Mouse (Mus musculus): ENCODE measurements around the gene March8.

GRCm38 (mm10) chr6:116381605-116382004, 43.8 kb downstream of the March8 start:
- TF ChIP-seq CTCF (IDR thresholded peaks at IDR 0.05; ENCODE audit: control insufficient read depth, insufficient read depth, insufficient read length) (no peak), MYOD1 (IDR thresholded peaks at IDR 0.05; ENCODE audit: control insufficient read depth, insufficient read length, low read depth) (no peak), MYOG (IDR thresholded peaks at IDR 0.05; ENCODE audit: control insufficient read depth, extremely low read depth, insufficient read length) (no peak), USF1 (IDR thresholded peaks at IDR 0.05; ENCODE audit: low read depth) (no peak)

Measured in C2C12 (cell line).